ENCODE assay signal across 8 mouse cellular contexts in genomic region chr14:60736591-60737192, GRCm38 (mm10). TPM values are rescaled to one million over a fixed set of nuclear protein-coding genes. Genes with fewer than 3 reads are reported as not detected.
A peak's percentile ranks its signal among the peaks of the same experiment; 100 is the strongest.
DNase-seq lines count a peak whose midpoint lies in the region; ATAC-seq lines count a peak whose summit lies in the region.

No protein-coding gene starts in this region.

- no peak overlapping the region for H3K4me3 ChIP-seq in brown adipose tissue, adult 24 weeks (ENCODE audit: insufficient read depth, low read depth, low read length)
- H3K4me3 ChIP-seq in heart, embryonic 10.5 days = peak overlapping the region; percentile 43
- H3K4me3 ChIP-seq in kidney, embryonic 16.5 days (ENCODE audit: low read length) = no peak overlapping the region

- H3K27ac ChIP-seq in brown adipose tissue, adult 24 weeks (replicated peaks; ENCODE audit: low read depth, low read length) = peak overlapping the region; percentile 74
- peak overlapping the region; percentile 93 for H3K27ac ChIP-seq in heart, embryonic 10.5 days
- H3K27ac ChIP-seq in kidney, embryonic 16.5 days (ENCODE audit: low read length) = peak overlapping the region; percentile 76

- H3K4me1 ChIP-seq in brown adipose tissue, adult 24 weeks (ENCODE audit: control insufficient read depth, insufficient read depth, insufficient read length, low read length) = peaks cover 48% of the 10 kb centered on the region
- H3K4me1 ChIP-seq in heart, embryonic 10.5 days = peaks cover 92% of the 10 kb centered on the region
- peaks cover 61% of the 10 kb centered on the region for H3K4me1 ChIP-seq in kidney, embryonic 16.5 days (ENCODE audit: insufficient read depth, low read length)

- no peaks in the 10 kb centered on the region for H3K36me3 ChIP-seq in heart, embryonic 10.5 days
- H3K36me3 ChIP-seq in kidney, embryonic 16.5 days (ENCODE audit: insufficient read depth, low read length) = no peaks in the 10 kb centered on the region

- H3K9me3 ChIP-seq in heart, embryonic 10.5 days = no peaks in the 10 kb centered on the region
- no peaks in the 10 kb centered on the region for H3K9me3 ChIP-seq in kidney, embryonic 16.5 days (ENCODE audit: low read length)

- DNase-seq in kidney, adult 8-10 months = peak; percentile 24
- no peak for DNase-seq in kidney, adult 18-20 months
- no peak for DNase-seq in heart, embryonic 10.5 days (ENCODE audit: low spot score)
- peak; percentile 78 to 79 for DNase-seq in lung, postnatal 4 days
- peak; percentile 87 to 89 for DNase-seq in spleen, postnatal 36 days (ENCODE audit: low spot score in 2 of 2)

- ATAC-seq in kidney, embryonic 16.5 days (ENCODE audit: low FRiP score, low TSS enrichment) = peak; percentile 73
- no peak for ATAC-seq in cerebellum, adult (ENCODE audit: insufficient number of reproducible peaks, low FRiP score, low TSS enrichment)

- H3K4me2 ChIP-seq in kidney, embryonic 16.5 days (replicated peaks; ENCODE audit: low read depth, low read length) = 0 out of 2 replicates have a peak overlapping the region, but pooled peaks have one; percentile 14

- no peaks in the 10 kb centered on the region for H3K27me3 ChIP-seq in heart, embryonic 10.5 days (ENCODE audit: insufficient read depth, poor library complexity, severe bottlenecking)
- H3K27me3 ChIP-seq in kidney, embryonic 16.5 days (ENCODE audit: insufficient read depth, low read length) = no peaks in the 10 kb centered on the region

- WGBS in heart, embryonic 10.5 days = 6% methylated on average over 4 of the region's 4 CpGs
- WGBS in kidney, embryonic 16.5 days = 7% methylated on average over 4 of the region's 4 CpGs

- peak overlapping the region; percentile 37; the same call in 1 of the 2 replicates for H3K9ac ChIP-seq in kidney, embryonic 16.5 days (replicated peaks; ENCODE audit: low read length)

RNA-seq across cellular contexts. Expression of gene C1qtnf9, which starts 31.2 kb away (rescaled TPM):
- 16.8 and 30.9 TPM in 2 replicates for polyA plus RNA-seq in brown adipose tissue, adult 24 weeks (2012; ENCODE audit: insufficient read depth, insufficient read length, missing spikeins)
- polyA plus RNA-seq in heart, embryonic 10.5 days (2016; fragmentation: Nextera tagmentation; extraction: Ambion mirVana) = 0.10 and 0.13 TPM in 2 replicates
- polyA plus RNA-seq in kidney, embryonic 16.5 days (2015; fragmentation: Nextera tagmentation; extraction: Ambion mirVana) = 0.41 and 0.56 TPM in 2 replicates

RNA-seq across cellular contexts. Expression of gene Mipep, which starts 47.7 kb away (rescaled TPM):
- polyA plus RNA-seq in brown adipose tissue, adult 24 weeks (2012; ENCODE audit: insufficient read depth, insufficient read length, missing spikeins) = 52.5 and 57.8 TPM in 2 replicates
- 24.7 and 24.9 TPM in 2 replicates for polyA plus RNA-seq in heart, embryonic 10.5 days (2016; fragmentation: Nextera tagmentation; extraction: Ambion mirVana)
- 23.3 and 24.6 TPM in 2 replicates for polyA plus RNA-seq in kidney, embryonic 16.5 days (2015; fragmentation: Nextera tagmentation; extraction: Ambion mirVana)

Comparison
In these comparisons a context has a peak if more than half of its experiments do, and no peak if none do; other contexts are left out.
1. DNase-seq: peak in kidney, adult 8-10 months (2 of 2), lung, postnatal 4 days (2 of 2) and spleen, postnatal 36 days (2 of 2); none in kidney, adult 18-20 months (single experiment) and heart, embryonic 10.5 days (single experiment).
2. RNA of gene C1qtnf9, which starts 31.2 kb away (polyA plus RNA-seq): 16.8 to 30.9 TPM in brown adipose tissue, adult 24 weeks; 0.41 to 0.56 TPM in kidney, embryonic 16.5 days and 0.10 to 0.13 TPM in heart, embryonic 10.5 days; every median in the first group is over 10 times any median in the second.
3. Peak in every context shown above with its lines, with median percentiles within 50 percentile points of each other: H3K27ac ChIP-seq.